Mouse (Mus musculus) lung, embryonic 15.5 days (tissue): ENCODE data around the gene Abraxas1. TPM values are rescaled to one million over a fixed set of nuclear protein-coding genes. Genes with fewer than 3 reads are reported as not detected.

ENCODE experiments used
- ATAC-seq: fragments of 200-750 bp; cut with Nextera tagmentation; 2 replicates; pipeline ENCODE4 v1.8.0; 2017; ENCODE audit warnings: moderate number of reproducible peaks, borderline replicate concordance; ENCODE audit not compliant: low FRiP score, low TSS enrichment; ENCODE audit errors: extremely low read depth
- H3K27ac ChIP-seq: fragments of 300-500 bp; sonication (generic); 2 replicates; pipeline ENCODE4 v1.5.1; 2015; ENCODE audit warnings: moderate library complexity, mild to moderate bottlenecking, inconsistent platforms
- H3K27me3 ChIP-seq: fragments of 300-500 bp; sonication (generic); 2 replicates; pipeline ENCODE4 v1.6.1; 2015; ENCODE audit warnings: inconsistent platforms
- H3K36me3 ChIP-seq: fragments of 300-500 bp; sonication (generic); 2 replicates; pipeline ENCODE4 v1.6.1; 2015; ENCODE audit warnings: inconsistent platforms
- H3K4me1 ChIP-seq: fragments of 300-500 bp; sonication (generic); 2 replicates; pipeline ENCODE4 v1.6.1; 2015; ENCODE audit warnings: inconsistent platforms
- H3K4me2 ChIP-seq: fragments of 300-500 bp; sonication (generic); 2 replicates; pipeline ENCODE4 v1.6.1; 2015; ENCODE audit warnings: inconsistent platforms, mild to moderate bottlenecking, moderate library complexity
- H3K4me3 ChIP-seq: fragments of 300-500 bp; sonication (generic); 2 replicates; pipeline ENCODE4 v1.5.1; 2015; ENCODE audit warnings: mild to moderate bottlenecking, inconsistent platforms
- H3K9ac ChIP-seq: fragments of 300-500 bp; sonication (generic); 2 replicates; pipeline ENCODE4 v1.6.1; 2015; ENCODE audit warnings: inconsistent platforms
- H3K9me3 ChIP-seq: fragments of 300-500 bp; sonication (generic); 2 replicates; pipeline ENCODE4 v1.6.1; 2016; ENCODE audit warnings: inconsistent platforms
- WGBS: fragments of 180-500 bp; shearing (Covaris S2); methylation state at CpG from one replicate; pipeline ENCODE4 v1.1.7; 2015; 5-methylcytosine and 5-hydroxymethylcytosine counted together
- polyA plus RNA-seq: library from polyadenylated mRNA; unstranded; fragments of >200 nt; fragmentation: Nextera tagmentation; extraction: Ambion mirVana; gene quantifications from 2 replicates; pipeline ENCODE4 v1.2.1, GENCODE M21; 2015

Gene Abraxas1
- polyA plus RNA-seq = 29.0 and 32.0 TPM in 2 replicates

DNA sequence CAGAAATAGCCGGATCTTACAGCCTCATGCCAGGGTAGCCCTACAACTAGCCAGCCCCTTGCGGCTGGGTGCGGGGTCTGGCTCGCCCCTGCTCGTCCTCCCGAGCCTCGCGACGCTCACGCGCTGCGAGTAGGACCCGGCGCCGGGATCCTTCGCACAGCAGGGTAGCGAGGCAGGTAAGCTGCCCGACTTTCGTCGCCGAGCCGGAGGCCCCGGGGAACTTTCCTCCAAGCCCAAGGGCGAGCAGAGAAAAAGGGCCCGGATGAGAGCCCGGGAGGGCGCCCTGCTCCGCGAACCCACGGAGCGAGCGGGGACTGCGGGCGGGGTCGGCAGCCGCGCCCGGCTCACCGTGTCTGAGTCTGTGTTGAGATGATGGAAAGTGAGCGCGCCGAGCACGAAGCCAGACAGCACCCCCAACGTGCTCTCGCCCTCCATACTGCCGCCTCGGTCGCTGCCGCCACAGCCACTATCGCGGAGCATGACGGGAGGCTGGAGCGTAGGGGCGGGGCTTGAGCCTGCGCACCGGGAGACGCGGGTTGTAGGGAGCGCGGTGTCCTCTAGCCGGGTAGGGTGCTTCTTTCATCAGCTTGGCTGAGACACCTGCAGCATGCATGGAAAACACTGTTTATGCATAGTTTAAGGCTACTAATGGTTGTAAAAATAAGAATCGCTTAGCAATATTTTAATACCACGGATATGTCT is at the start of gene Abraxas1:
Gene Abraxas1 (minus strand): TSS at position 483 of the 702 bp plus-strand sequence.
- WGBS = under 1% methylated on average over 63 of the region's 63 CpGs
- Histone ChIP-seq H3K27ac (peak within 1 kb of the TSS; percentile 82), H3K9ac (peak within 1 kb of the TSS; percentile 100), H3K9me3 (no peaks in the 10 kb centered on the region), H3K36me3 (0 out of 2 replicates have a peak, but pooled peaks cover 5% of the 10 kb centered on the region), H3K4me2 (peak within 1 kb of the TSS; percentile 87), H3K27me3 (no peaks in the 10 kb centered on the region), H3K4me3 (peak within 1 kb of the TSS; percentile 93), H3K4me1 (peaks cover 6% of the 10 kb centered on the region; the same call in 1 of the 2 replicates)
- ATAC-seq = peak; percentile 96

DNA sequence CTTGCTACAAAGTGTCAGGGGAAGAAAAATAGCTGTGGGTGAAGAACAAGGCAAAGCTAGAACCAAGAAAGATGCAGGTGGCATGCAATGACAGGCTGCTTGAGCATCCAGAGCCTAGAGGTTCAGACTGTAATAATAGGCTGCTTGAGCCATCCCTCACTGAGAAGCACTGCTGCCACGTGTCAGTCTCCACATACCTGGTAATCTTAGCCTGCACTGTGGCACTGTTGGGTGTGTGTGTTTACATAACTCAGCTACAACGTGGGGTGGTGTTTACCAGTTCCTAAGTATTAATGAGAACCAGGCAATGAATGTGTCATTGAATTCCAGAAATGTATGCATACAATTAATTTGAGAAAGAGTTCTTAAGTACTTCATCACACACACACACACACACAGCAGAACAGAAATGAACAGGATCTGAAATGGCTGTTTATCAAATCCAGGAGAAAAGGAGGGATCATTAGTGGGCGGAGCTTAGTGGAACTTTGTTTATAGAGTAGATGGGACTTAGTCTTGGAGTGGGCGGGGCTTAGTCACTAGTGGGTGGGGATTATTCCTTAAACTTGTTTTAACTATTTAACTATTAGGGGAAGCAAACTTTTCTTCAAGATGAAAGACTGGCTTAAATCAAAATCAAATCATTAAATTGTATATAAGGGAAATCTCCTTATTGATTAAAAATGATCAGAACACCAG is 48.6 kb upstream of the Abraxas1 start:
- H3K4me1 ChIP-seq = no peaks in the 10 kb centered on the region
- H3K36me3 ChIP-seq = no peaks in the 10 kb centered on the region
- no peak for ATAC-seq
- H3K4me2 ChIP-seq = no peak overlapping the region
- no peaks in the 10 kb centered on the region for H3K27me3 ChIP-seq
- H3K9me3 ChIP-seq = no peaks in the 10 kb centered on the region
- H3K4me3 ChIP-seq = no peak overlapping the region
- WGBS = 50% methylated on average over 4 of the region's 4 CpGs
- no peak overlapping the region for H3K9ac ChIP-seq
- H3K27ac ChIP-seq = no peak overlapping the region

DNA sequence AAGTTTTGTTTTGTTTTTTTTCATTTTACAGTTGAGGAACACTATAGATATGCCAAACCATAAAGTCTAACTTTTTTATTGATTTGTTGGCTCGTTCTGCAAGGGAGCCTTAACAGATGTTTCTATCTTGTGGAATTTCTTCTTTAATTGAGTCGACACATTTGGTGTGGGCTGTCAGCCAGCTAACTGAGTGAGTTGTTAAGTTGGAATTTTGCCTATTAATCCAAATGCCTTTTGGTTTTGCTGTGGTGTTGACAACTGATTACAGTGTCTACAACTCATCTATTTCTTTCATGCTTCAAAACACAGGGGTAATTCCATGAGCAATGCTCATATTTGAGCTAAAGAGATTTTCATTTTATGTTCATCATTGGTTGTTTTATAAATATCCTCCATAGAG is 45.4 kb upstream of the Abraxas1 start:
- no peak overlapping the region for H3K4me2 ChIP-seq
- no peak overlapping the region for H3K9ac ChIP-seq
- no peaks in the 10 kb centered on the region for H3K4me1 ChIP-seq
- no peaks in the 10 kb centered on the region for H3K27me3 ChIP-seq
- no peaks in the 10 kb centered on the region for H3K36me3 ChIP-seq
- no peaks in the 10 kb centered on the region for H3K9me3 ChIP-seq
- 58% methylated on average over 2 of the region's 2 CpGs for WGBS
- H3K4me3 ChIP-seq = no peak overlapping the region
- H3K27ac ChIP-seq = no peak overlapping the region
- ATAC-seq = no peak

DNA sequence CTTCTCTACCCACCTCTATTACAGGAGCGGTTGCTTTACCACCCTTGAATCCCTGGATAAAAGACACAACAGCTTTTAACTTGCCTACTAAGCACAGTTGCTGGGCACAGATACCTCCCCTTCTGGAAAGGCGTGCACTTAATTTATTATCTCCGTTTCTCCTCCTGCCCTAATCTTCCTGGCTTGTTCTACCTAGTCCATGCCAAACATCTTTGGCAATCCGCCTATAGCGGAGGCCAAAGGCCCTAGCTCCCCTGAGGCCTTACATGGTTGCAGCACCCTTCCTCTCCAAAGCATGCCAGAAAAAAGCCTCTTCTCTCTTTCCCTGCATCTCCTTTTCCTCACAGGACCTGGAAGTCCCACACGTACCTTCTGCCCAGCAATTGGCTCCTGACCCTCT is 43.7 kb upstream of the Abraxas1 start:
- no peak overlapping the region for H3K27ac ChIP-seq
- no peaks in the 10 kb centered on the region for H3K36me3 ChIP-seq
- no peak for ATAC-seq
- no peaks in the 10 kb centered on the region for H3K9me3 ChIP-seq
- no peak overlapping the region for H3K4me3 ChIP-seq
- no peaks in the 10 kb centered on the region for H3K4me1 ChIP-seq
- H3K9ac ChIP-seq = no peak overlapping the region
- no peak overlapping the region for H3K4me2 ChIP-seq
- H3K27me3 ChIP-seq = no peaks in the 10 kb centered on the region
- 87% methylated on average over 6 of the region's 6 CpGs for WGBS

DNA sequence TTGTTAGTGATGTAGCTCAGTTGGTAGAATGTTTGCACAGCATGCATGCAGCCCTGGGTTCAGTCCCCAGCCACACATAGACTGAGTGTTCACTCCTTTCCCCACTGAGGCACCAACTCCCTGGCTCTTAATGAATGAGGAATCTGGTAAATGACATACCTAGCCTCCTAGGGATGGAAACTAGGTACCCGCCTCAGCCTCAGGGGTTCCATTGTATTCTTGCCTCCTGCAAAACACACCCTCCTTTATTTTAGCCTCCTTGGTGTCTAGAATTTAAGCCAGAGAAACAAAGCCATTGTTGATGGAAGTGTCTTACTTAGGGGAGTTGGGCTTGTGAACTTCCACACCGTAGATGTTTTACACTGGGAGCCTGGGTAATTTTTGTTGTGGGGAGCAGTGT is 42.3 kb upstream of the Abraxas1 start:
- 83% methylated on average over 2 of the region's 2 CpGs for WGBS
- no peak overlapping the region for H3K27ac ChIP-seq
- H3K9me3 ChIP-seq = no peaks in the 10 kb centered on the region
- H3K27me3 ChIP-seq = no peaks in the 10 kb centered on the region
- H3K9ac ChIP-seq = no peak overlapping the region
- no peak for ATAC-seq
- H3K4me3 ChIP-seq = no peak overlapping the region
- no peaks in the 10 kb centered on the region for H3K36me3 ChIP-seq
- H3K4me2 ChIP-seq = no peak overlapping the region
- H3K4me1 ChIP-seq = no peaks in the 10 kb centered on the region

DNA sequence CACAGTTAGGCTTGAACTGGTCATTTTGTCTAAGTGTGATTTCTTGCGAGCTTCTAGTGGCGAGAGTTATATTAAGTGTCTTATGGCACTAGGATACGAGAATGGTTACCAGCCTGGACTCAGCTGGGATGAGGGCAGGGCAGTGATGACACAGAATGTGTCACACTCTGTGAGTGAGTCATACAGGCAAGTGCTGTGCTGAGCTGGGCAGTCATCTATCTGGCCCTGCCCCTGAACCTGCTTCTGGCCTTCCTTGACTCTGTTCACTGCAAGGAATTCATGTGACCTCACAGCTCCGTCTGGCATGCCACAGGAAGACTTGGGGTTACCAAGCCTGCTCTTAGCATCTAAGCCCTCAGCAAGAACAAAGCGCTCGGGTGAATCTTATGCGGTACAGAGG is 41.0 kb upstream of the Abraxas1 start:
- WGBS = 81% methylated on average over 7 of the region's 7 CpGs

DNA sequence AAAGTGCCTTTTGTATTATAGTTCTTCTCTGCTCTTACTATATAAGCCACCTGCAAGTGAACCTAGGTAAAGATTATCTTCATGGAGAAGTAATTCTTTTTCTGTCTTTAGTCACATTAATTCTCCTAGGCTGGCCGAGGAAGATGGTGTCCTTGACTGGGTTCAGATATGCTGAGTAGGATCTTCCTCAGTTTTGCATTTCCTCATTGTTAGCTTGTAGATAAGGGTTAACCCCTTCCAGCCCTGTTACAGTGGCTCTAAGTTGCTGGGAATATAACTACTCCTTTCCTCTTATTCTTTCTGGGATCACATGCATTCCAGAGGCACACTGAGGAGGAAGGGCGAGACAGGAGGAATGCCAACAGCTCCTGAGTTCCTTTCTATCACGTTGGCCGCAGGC is 40.4 kb upstream of the Abraxas1 start:
- H3K36me3 ChIP-seq = no peaks in the 10 kb centered on the region
- no peaks in the 10 kb centered on the region for H3K4me1 ChIP-seq
- H3K4me3 ChIP-seq = no peak overlapping the region
- no peak overlapping the region for H3K4me2 ChIP-seq
- no peak overlapping the region for H3K9ac ChIP-seq
- H3K27me3 ChIP-seq = no peaks in the 10 kb centered on the region
- H3K27ac ChIP-seq = no peak overlapping the region
- no peaks in the 10 kb centered on the region for H3K9me3 ChIP-seq
- no peak for ATAC-seq
- WGBS = 36% methylated on average over 4 of the region's 4 CpGs

More for the DNA sequence above, 41.0 kb upstream of the Abraxas1 start:
- H3K9ac ChIP-seq = no peak overlapping the region
- H3K4me2 ChIP-seq = no peak overlapping the region
- no peak overlapping the region for H3K4me3 ChIP-seq
- H3K4me1 ChIP-seq = no peaks in the 10 kb centered on the region
- no peak overlapping the region for H3K27ac ChIP-seq
- ATAC-seq = no peak
- no peaks in the 10 kb centered on the region for H3K9me3 ChIP-seq
- no peaks in the 10 kb centered on the region for H3K36me3 ChIP-seq
- no peaks in the 10 kb centered on the region for H3K27me3 ChIP-seq

DNA sequence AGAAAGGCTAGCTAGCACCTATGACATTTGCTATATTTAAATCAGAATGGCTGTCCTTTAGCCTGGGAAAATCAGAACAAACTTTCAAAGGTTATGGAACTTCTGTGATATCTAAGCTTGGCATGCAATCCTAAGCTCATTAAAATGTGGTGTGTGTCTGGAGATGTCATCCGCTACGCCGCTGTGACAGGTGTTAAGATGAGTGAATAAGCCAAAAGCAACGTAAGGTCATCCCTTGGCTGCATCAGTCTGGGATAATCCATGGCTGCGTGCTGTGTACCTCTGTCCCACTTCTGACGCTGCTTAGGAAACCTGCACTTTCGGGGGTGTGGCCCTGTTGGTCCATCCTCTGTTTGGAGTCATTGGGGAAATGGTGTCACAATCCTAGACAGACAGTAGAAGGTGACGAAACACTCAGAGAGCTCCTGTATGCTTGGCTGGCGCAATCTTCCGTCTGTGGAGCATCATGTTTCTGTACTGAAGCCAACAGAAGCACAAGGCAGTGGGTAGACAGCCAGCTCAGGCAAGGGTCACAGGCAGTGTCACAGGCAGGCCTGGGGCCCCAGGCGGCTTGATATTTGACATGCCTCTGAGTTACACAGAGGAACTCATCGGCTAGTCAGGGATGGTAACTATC is 39.8 kb upstream of the Abraxas1 start:
- Histone ChIP-seq H3K27me3 (no peaks in the 10 kb centered on the region), H3K4me2 (no peak overlapping the region), H3K36me3 (no peaks in the 10 kb centered on the region), H3K4me3 (no peak overlapping the region), H3K9me3 (no peaks in the 10 kb centered on the region), H3K27ac (no peak overlapping the region), H3K9ac (no peak overlapping the region), H3K4me1 (no peaks in the 10 kb centered on the region)
- 42% methylated on average over 12 of the region's 12 CpGs for WGBS
- ATAC-seq = peak; percentile 58; the same call in 1 of the 2 replicates

DNA sequence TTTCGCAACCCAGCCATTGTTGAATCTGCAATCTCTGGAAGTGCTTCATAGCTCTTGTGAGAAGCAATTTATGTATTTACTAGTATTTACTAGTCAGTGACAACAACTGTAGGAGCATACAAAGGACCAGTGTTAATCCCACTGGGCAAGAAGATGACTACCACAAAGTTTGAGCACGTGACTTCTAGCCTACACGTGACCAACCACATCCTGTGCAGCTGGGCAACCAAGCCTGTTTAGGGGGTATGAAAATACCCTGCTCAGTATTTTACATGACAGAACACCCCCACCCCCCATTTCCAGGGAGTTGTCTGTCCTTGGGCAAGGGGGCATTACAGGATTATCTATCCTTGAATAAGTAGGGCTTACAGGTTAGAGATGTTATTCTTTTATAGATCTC is 35.8 kb upstream of the Abraxas1 start:
- Histone ChIP-seq H3K27me3 (no peaks in the 10 kb centered on the region), H3K9me3 (no peaks in the 10 kb centered on the region), H3K36me3 (no peaks in the 10 kb centered on the region), H3K4me2 (no peak overlapping the region), H3K4me3 (no peak overlapping the region), H3K4me1 (no peaks in the 10 kb centered on the region), H3K9ac (no peak overlapping the region), H3K27ac (no peak overlapping the region)
- 85% methylated on average over 3 of the region's 3 CpGs for WGBS
- ATAC-seq = no peak

DNA sequence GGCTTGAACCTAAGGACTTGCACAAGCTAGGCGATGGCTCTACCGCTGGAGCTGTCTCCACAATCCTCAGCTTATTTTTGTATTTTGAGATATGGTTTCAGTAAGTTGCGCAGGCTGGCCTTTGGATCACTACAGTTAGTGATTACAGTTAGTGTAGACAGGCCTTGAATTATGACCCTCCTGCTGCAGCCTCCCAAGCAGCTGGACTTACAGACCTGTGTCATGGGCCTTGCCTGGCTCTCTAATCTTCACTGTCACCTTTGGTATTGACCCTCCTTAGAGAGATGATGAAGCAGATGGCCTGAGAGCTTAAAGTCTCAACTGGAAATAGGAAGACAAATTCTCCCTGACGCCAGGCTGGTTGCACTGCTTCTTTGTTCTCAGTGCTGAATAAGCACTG is 33.2 kb upstream of the Abraxas1 start:
- no peak overlapping the region for H3K9ac ChIP-seq
- H3K27ac ChIP-seq = no peak overlapping the region
- H3K36me3 ChIP-seq = no peaks in the 10 kb centered on the region
- no peak for ATAC-seq
- no peak overlapping the region for H3K4me2 ChIP-seq
- no peaks in the 10 kb centered on the region for H3K27me3 ChIP-seq
- H3K4me3 ChIP-seq = no peak overlapping the region
- no peaks in the 10 kb centered on the region for H3K4me1 ChIP-seq
- 66% methylated on average over 4 of the region's 4 CpGs for WGBS
- no peaks in the 10 kb centered on the region for H3K9me3 ChIP-seq

DNA sequence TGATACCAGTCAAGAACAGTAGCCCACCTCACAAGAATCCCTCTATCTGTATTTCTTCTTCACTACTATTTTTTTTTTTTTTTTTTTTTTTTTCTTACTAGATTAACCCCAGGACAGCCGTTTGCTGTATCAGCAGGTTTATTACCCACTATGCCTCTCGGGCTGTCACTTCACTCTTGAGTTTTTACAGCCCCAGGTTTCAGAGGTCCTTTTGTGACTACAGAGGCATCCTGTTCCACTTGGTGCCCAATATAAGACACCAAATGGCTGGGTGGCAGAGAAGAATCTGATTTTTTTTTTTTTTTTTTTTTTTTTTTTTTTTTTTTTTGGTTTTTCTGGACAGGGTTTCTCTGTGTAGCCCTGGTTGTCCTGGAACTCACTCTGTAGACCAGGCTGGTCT is 26.4 kb upstream of the Abraxas1 start:
- peak overlapping the region; percentile 97 for H3K4me2 ChIP-seq
- peak overlapping the region; percentile 54 for H3K4me3 ChIP-seq
- no peaks in the 10 kb centered on the region for H3K36me3 ChIP-seq
- peaks cover 46% of the 10 kb centered on the region for H3K27me3 ChIP-seq
- H3K9ac ChIP-seq = no peak overlapping the region
- no peaks in the 10 kb centered on the region for H3K9me3 ChIP-seq
- 12% methylated on average over 2 of the region's 2 CpGs for WGBS
- H3K27ac ChIP-seq = no peak overlapping the region
- H3K4me1 ChIP-seq = peaks cover 12% of the 10 kb centered on the region
- ATAC-seq = no peak

DNA sequence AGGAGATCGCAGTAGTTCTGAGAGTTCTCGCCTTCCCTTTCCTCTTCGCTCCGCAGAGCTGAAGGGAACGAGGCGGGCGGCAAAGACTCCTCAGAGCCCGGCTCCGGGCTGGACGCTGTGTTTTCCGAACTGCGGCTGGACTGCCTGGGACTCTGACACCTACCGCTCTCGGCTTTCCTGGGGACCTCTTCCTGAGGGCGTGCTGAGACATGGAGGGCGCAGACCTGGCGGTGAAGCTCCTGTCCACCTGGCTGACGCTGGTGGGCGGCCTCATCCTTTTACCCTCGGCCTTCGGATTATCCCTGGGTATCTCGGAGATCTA is 25.8 kb upstream of the Abraxas1 start:
- H3K27me3 ChIP-seq = peaks cover 46% of the 10 kb centered on the region
- no peaks in the 10 kb centered on the region for H3K36me3 ChIP-seq
- H3K4me3 ChIP-seq = peak overlapping the region; percentile 54
- H3K4me2 ChIP-seq = peak overlapping the region; percentile 97
- peaks cover 12% of the 10 kb centered on the region for H3K4me1 ChIP-seq
- WGBS = 2% methylated on average over 21 of the region's 22 CpGs
- ATAC-seq = peak; percentile 56
- no peaks in the 10 kb centered on the region for H3K9me3 ChIP-seq
- no peak overlapping the region for H3K27ac ChIP-seq
- H3K9ac ChIP-seq = peak overlapping the region; percentile 26
